Mouse (Mus musculus) olfactory bulb, adult 2 months (tissue): Measurements from ENCODE around the gene Tenm3.

ENCODE experiments used
- CTCF ChIP-seq: fragments of 200-500 bp; IDR thresholded peaks from 2 replicates; pipeline ENCODE4 v1.5.1; 2012; ENCODE audit warnings: low read depth, mild to moderate bottlenecking, low read length, moderate library complexity; ENCODE audit not compliant: insufficient read depth
- POLR2A ChIP-seq: fragments of 200-500 bp; IDR thresholded peaks from 2 replicates; pipeline ENCODE4 v1.6.1; 2012; ENCODE audit warnings: mild to moderate bottlenecking, low read depth, low read length, moderate library complexity; ENCODE audit not compliant: insufficient read depth

DNA sequence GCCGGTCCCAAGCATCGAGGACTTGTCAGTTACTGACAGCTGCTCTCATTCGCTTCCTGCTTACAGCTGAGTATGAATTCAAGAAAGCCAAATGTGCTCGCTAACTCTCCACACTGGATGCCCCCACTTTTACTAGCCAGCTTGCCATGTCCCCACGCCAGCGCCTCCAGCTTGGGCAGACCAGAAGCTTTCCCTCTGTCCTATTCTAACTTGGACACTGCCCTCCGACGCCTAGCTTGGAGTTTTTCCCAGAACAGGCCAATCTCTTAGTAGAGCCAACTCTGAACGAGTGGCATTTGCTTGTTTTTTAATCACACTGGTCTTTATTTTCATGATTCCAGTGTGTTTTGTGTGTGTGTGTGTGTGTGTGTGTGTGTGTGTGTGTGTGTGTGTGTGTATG is 644.6 kb downstream of the Tenm3 start:
- TF ChIP-seq CTCF (no peak), POLR2A (no peak)
